Mouse (Mus musculus): ENCODE results near the gene Magi2. TPM values are rescaled to one million over a fixed set of nuclear protein-coding genes. Genes with fewer than 3 reads are reported as not detected.

The Magi2 gene
- 2.7 and 3.2 TPM in 2 replicates for polyA plus RNA-seq (2014; fragmentation: Nextera tagmentation; extraction: Ambion mirVana)

- Histone ChIP-seq H3K9me3 (ENCODE audit: control insufficient read depth, low read length) (no peaks in the 10 kb centered on the region), H3K27me3 (replicated peaks; ENCODE audit: control insufficient read depth, insufficient read depth, low read length) (peaks cover 9% of the 10 kb centered on the region), H3K27ac (ENCODE audit: low read depth) (peak within 1 kb of the TSS; percentile 5; the same call in 1 of the 2 replicates), H3K9ac (ENCODE audit: low read length) (peak within 1 kb of the TSS; percentile 56), H3K4me1 (replicated peaks; ENCODE audit: control insufficient read depth, insufficient read depth, low read length) (no peaks in the 10 kb centered on the region; the same call in 1 of the 2 replicates), H3K36me3 (ENCODE audit: control insufficient read depth, insufficient read depth, low read length) (no peaks in the 10 kb centered on the region), H3K4me2 (ENCODE audit: low read length) (peak within 1 kb of the TSS; percentile 92), H3K4me3 (ENCODE audit: low read depth, low read length) (peak within 1 kb of the TSS; percentile 64)
- DNase-seq (ENCODE audit: low spot score): no peak
- WGBS: under 1% methylated on average over 21 of the region's 26 CpGs
- ATAC-seq (replicated peaks; ENCODE audit: low FRiP score, low TSS enrichment, low read depth): peak; percentile 50
These were observed at the start of gene Magi2 for GRCm38 (mm10) chr5:19226866-19227243. Gene Magi2, plus strand, starts transcription at chr5:19227036.

- no peak for ATAC-seq (replicated peaks; ENCODE audit: low FRiP score, low TSS enrichment, low read depth)
- no peak overlapping the region for H3K27ac ChIP-seq (ENCODE audit: low read depth)
- no peak for DNase-seq (ENCODE audit: low spot score)
- H3K9ac ChIP-seq (ENCODE audit: low read length): no peak overlapping the region
- no peaks in the 10 kb centered on the region for H3K4me1 ChIP-seq (replicated peaks; ENCODE audit: control insufficient read depth, insufficient read depth, low read length)
- H3K4me3 ChIP-seq (ENCODE audit: low read depth, low read length): no peak overlapping the region
- no peaks in the 10 kb centered on the region for H3K27me3 ChIP-seq (replicated peaks; ENCODE audit: control insufficient read depth, insufficient read depth, low read length)
- H3K36me3 ChIP-seq (ENCODE audit: control insufficient read depth, insufficient read depth, low read length): no peaks in the 10 kb centered on the region
- 74% methylated on average over 6 of the region's 6 CpGs for WGBS
- H3K9me3 ChIP-seq (ENCODE audit: control insufficient read depth, low read length): no peaks in the 10 kb centered on the region
- H3K4me2 ChIP-seq (ENCODE audit: low read length): no peak overlapping the region
These were observed 48.2 kb upstream of the Magi2 start for GRCm38 (mm10) chr5:19178594-19178993.

GRCm38 (mm10) chr5:19186175-19186574 is 40.7 kb upstream of the Magi2 start:
- H3K4me1 ChIP-seq (replicated peaks; ENCODE audit: control insufficient read depth, insufficient read depth, low read length): no peaks in the 10 kb centered on the region
- H3K9ac ChIP-seq (ENCODE audit: low read length): no peak overlapping the region
- H3K4me2 ChIP-seq (ENCODE audit: low read length): no peak overlapping the region
- no peak for ATAC-seq (replicated peaks; ENCODE audit: low FRiP score, low TSS enrichment, low read depth)
- H3K4me3 ChIP-seq (ENCODE audit: low read depth, low read length): no peak overlapping the region
- H3K9me3 ChIP-seq (ENCODE audit: control insufficient read depth, low read length): no peaks in the 10 kb centered on the region
- no peaks in the 10 kb centered on the region for H3K27me3 ChIP-seq (replicated peaks; ENCODE audit: control insufficient read depth, insufficient read depth, low read length)
- H3K36me3 ChIP-seq (ENCODE audit: control insufficient read depth, insufficient read depth, low read length): no peaks in the 10 kb centered on the region
- 88% methylated on average over 2 of the region's 2 CpGs for WGBS
- no peak for DNase-seq (ENCODE audit: low spot score)
- H3K27ac ChIP-seq (ENCODE audit: low read depth): no peak overlapping the region

GRCm38 (mm10) chr5:19211665-19212064 is 15.2 kb upstream of the Magi2 start:
- no peak for DNase-seq (ENCODE audit: low spot score)
- H3K4me2 ChIP-seq (ENCODE audit: low read length): no peak overlapping the region
- no peaks in the 10 kb centered on the region for H3K4me1 ChIP-seq (replicated peaks; ENCODE audit: control insufficient read depth, insufficient read depth, low read length)
- H3K9ac ChIP-seq (ENCODE audit: low read length): no peak overlapping the region
- WGBS: 81% methylated on average over 3 of the region's 3 CpGs
- no peaks in the 10 kb centered on the region for H3K9me3 ChIP-seq (ENCODE audit: control insufficient read depth, low read length)
- H3K4me3 ChIP-seq (ENCODE audit: low read depth, low read length): no peak overlapping the region
- H3K36me3 ChIP-seq (ENCODE audit: control insufficient read depth, insufficient read depth, low read length): no peaks in the 10 kb centered on the region
- no peak for ATAC-seq (replicated peaks; ENCODE audit: low FRiP score, low TSS enrichment, low read depth)
- H3K27ac ChIP-seq (ENCODE audit: low read depth): no peak overlapping the region
- no peaks in the 10 kb centered on the region for H3K27me3 ChIP-seq (replicated peaks; ENCODE audit: control insufficient read depth, insufficient read depth, low read length)

GRCm38 (mm10) chr5:19226144-19226865 is 531 bp upstream of the Magi2 start:
- peak overlapping the region; percentile 5; the same call in 1 of the 2 replicates for H3K27ac ChIP-seq (ENCODE audit: low read depth)
- no peaks in the 10 kb centered on the region for H3K9me3 ChIP-seq (ENCODE audit: control insufficient read depth, low read length)
- DNase-seq (ENCODE audit: low spot score): peak; percentile 86
- H3K4me3 ChIP-seq (ENCODE audit: low read depth, low read length): peak overlapping the region; percentile 64
- H3K27me3 ChIP-seq (replicated peaks; ENCODE audit: control insufficient read depth, insufficient read depth, low read length): peaks cover 9% of the 10 kb centered on the region
- under 1% methylated on average over 33 of the region's 51 CpGs for WGBS
- H3K9ac ChIP-seq (ENCODE audit: low read length): peak overlapping the region; percentile 56
- peak overlapping the region; percentile 92 for H3K4me2 ChIP-seq (ENCODE audit: low read length)
- H3K4me1 ChIP-seq (replicated peaks; ENCODE audit: control insufficient read depth, insufficient read depth, low read length): no peaks in the 10 kb centered on the region; the same call in 1 of the 2 replicates
- no peaks in the 10 kb centered on the region for H3K36me3 ChIP-seq (ENCODE audit: control insufficient read depth, insufficient read depth, low read length)
- ATAC-seq (replicated peaks; ENCODE audit: low FRiP score, low TSS enrichment, low read depth): peak; percentile 93

GRCm38 (mm10) chr5:19227281-19227680 is 445 bp downstream of the Magi2 start:
- Histone ChIP-seq H3K27ac (ENCODE audit: low read depth) (no peak overlapping the region), H3K9ac (ENCODE audit: low read length) (peak overlapping the region; percentile 56), H3K27me3 (replicated peaks; ENCODE audit: control insufficient read depth, insufficient read depth, low read length) (peaks cover 9% of the 10 kb centered on the region), H3K4me1 (replicated peaks; ENCODE audit: control insufficient read depth, insufficient read depth, low read length) (no peaks in the 10 kb centered on the region; the same call in 1 of the 2 replicates), H3K4me2 (ENCODE audit: low read length) (peak overlapping the region; percentile 92), H3K9me3 (ENCODE audit: control insufficient read depth, low read length) (no peaks in the 10 kb centered on the region), H3K4me3 (ENCODE audit: low read depth, low read length) (peak overlapping the region; percentile 64), H3K36me3 (ENCODE audit: control insufficient read depth, insufficient read depth, low read length) (no peaks in the 10 kb centered on the region)
- ATAC-seq (replicated peaks; ENCODE audit: low FRiP score, low TSS enrichment, low read depth): no peak
- DNase-seq (ENCODE audit: low spot score): no peak
- WGBS: 0% methylated on average over 21 of the region's 21 CpGs

- Histone ChIP-seq H3K4me1 (replicated peaks; ENCODE audit: control insufficient read depth, insufficient read depth, low read length) (no peaks in the 10 kb centered on the region; the same call in 1 of the 2 replicates), H3K4me2 (ENCODE audit: low read length) (peak overlapping the region; percentile 92), H3K9me3 (ENCODE audit: control insufficient read depth, low read length) (no peaks in the 10 kb centered on the region), H3K36me3 (ENCODE audit: control insufficient read depth, insufficient read depth, low read length) (no peaks in the 10 kb centered on the region), H3K9ac (ENCODE audit: low read length) (no peak overlapping the region), H3K27ac (ENCODE audit: low read depth) (no peak overlapping the region), H3K4me3 (ENCODE audit: low read depth, low read length) (peak overlapping the region; percentile 64), H3K27me3 (replicated peaks; ENCODE audit: control insufficient read depth, insufficient read depth, low read length) (peaks cover 9% of the 10 kb centered on the region)
- WGBS: 2% methylated on average over 14 of the region's 14 CpGs
- ATAC-seq (replicated peaks; ENCODE audit: low FRiP score, low TSS enrichment, low read depth) (peak; percentile 3; the same call in 1 of the 2 replicates), DNase-seq (ENCODE audit: low spot score) (peak; percentile 63)
These were observed 1.0 kb downstream of the Magi2 start for GRCm38 (mm10) chr5:19227791-19228331.

- ATAC-seq (replicated peaks; ENCODE audit: low FRiP score, low TSS enrichment, low read depth): no peak
- H3K27me3 ChIP-seq (replicated peaks; ENCODE audit: control insufficient read depth, insufficient read depth, low read length): no peaks in the 10 kb centered on the region
- H3K4me3 ChIP-seq (ENCODE audit: low read depth, low read length): no peak overlapping the region
- H3K36me3 ChIP-seq (ENCODE audit: control insufficient read depth, insufficient read depth, low read length): no peaks in the 10 kb centered on the region
- no peak overlapping the region for H3K27ac ChIP-seq (ENCODE audit: low read depth)
- no peaks in the 10 kb centered on the region for H3K9me3 ChIP-seq (ENCODE audit: control insufficient read depth, low read length)
- no peak for DNase-seq (ENCODE audit: low spot score)
- no peak overlapping the region for H3K4me2 ChIP-seq (ENCODE audit: low read length)
- no peak overlapping the region for H3K9ac ChIP-seq (ENCODE audit: low read length)
- H3K4me1 ChIP-seq (replicated peaks; ENCODE audit: control insufficient read depth, insufficient read depth, low read length): no peaks in the 10 kb centered on the region
These were observed 15.0 kb downstream of the Magi2 start for GRCm38 (mm10) chr5:19241797-19242196.
